Mouse (Mus musculus) cerebellum, postnatal 25 days (tissue): ENCODE measurements around the gene Smc5.

Experiments
- DNase-seq, 2 experiments: peaks; one replicate each; pipeline ENCODE4 v3.0.0; 2021; ENCODE audit warnings: mixed read lengths in 2 of 2

Gene Smc5

DNA sequence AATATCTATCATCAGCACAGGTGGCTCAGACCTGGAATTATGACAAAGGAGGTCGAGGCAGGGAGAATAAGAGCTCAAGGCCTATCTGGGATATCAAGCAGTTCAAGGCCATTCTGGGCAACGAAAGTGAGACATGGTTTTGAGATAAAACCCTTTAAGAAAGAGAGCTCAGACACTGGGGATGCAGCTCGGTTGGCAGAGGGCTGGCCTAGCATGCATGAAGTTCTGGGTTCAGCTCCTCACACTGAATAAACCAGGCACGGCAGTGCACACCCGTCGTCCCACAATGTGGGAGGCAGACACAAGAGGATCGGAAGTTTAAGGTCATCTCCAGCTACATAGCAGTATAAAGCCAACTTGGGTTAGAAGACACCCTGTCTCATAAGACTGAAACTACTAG lies 84.7 kb downstream of the Smc5 start:
- DNase-seq = no peak

DNA sequence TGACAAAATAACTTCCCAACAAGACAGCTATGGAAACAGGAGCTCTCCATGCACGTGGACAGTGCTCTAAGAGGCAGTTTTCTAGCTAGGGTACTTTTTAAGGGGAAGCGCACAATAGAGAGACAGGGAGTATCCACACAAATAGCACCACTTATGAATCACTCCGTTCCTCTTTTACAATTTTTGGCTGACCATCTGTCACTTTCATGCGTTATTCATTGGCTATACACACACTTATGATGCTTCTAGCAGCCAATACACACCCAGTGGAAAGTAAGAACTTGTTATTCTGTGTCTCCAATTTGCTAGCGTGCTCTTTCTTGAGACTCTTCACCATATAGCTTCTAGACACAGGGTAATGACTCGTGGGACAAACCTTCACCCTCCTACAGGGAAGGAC lies 86.0 kb downstream of the Smc5 start:
- DNase-seq = no peak

DNA sequence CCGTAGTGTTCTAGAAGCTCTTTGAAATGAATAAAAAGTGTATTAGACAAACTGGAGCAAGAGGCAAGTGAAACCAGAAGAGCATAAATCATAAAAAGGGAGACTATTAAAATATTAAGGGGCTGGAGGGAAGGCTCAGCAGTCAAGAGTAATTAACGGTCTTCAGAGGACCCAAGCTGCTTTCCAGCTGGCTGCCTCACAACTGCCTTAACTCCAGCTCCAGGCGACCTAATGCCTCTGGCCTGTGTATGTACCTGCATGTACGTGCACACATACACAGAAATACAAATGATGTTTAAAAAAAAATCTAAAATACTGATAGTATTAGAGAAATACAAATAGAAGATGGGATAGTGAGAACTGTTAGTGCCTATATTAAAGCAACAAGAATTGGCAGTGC lies 89.6 kb downstream of the Smc5 start:
- no peak for DNase-seq

DNA sequence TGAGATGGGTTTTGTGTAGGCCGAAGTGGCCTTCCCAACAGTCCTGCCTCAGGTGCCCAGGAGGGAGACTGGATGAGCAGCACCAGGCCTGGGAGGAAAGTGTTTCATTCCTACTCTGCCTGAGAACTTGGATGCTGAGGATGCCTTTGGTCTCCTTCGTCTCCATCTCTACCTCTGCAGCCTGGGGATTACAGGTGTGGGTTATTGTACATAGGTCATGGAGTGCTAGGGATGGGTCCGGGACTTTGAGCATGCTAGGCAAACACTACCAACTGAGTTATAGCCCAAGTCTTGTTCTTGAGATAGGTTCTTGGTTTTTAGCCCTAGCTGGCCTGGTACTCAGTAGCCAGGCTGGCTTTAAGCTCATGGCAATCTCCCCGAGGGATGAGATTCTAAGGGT lies 90.2 kb downstream of the Smc5 start:
- no peak for DNase-seq

DNA sequence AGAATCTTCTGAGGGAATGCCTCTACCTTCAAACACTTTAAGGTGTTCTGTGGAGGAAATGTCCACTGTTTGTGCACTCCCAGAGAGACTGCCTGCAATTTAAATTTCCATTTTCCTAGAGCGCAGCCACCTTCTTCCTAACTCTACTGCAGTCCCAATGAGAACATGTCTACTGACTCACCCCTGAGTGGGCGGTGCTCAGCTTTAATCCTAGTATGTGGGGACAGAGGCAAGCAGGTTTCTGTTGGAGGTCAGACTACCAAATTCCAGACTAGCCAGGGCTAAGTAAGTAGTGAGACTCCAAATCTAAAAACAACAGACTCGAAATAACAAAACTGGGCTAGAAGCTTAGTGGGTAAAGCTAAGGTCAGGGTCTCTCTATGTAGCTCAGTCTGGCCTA lies 95.2 kb downstream of the Smc5 start:
- no peak for DNase-seq

DNA sequence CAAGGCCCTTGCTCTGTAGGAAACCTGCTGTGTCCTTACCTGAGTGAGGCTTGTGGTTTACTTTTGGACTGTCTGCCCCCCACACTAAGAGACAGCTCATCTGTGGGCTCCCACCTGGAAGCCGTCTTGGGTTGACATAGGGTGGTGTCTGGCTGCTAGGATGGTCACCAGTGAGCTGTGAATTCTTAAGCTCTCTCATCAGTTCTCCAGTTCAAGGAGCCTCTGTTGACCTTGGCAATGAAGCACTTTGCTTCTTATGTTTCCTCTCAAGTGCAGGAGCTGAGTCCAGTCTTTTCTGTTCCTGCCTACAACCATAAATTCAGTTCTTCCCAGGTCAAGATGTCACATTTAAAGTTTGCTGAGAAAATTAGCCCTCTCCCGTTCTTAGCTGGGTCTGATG lies 98.2 kb downstream of the Smc5 start:
- no peak for DNase-seq

DNA sequence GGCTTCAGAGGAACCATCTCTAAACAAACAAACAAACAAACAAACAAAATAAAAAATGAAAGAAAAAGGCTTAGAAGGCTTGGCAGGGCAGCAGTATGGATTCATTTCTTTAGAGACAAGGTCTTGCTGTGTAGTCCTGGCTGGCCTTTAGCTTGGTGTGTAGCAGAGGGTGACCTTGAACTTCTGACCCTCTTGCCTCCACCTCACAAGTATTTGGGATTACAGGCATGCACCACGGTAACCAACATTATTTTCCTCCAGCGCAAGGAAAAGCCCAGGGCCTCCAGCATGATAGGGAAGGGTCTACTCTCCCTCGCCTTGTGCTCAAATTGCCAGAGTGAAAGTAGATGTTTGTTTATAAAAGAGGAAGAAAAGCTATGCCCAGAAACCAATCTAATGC lies 98.6 kb downstream of the Smc5 start:
- DNase-seq = no peak

DNA sequence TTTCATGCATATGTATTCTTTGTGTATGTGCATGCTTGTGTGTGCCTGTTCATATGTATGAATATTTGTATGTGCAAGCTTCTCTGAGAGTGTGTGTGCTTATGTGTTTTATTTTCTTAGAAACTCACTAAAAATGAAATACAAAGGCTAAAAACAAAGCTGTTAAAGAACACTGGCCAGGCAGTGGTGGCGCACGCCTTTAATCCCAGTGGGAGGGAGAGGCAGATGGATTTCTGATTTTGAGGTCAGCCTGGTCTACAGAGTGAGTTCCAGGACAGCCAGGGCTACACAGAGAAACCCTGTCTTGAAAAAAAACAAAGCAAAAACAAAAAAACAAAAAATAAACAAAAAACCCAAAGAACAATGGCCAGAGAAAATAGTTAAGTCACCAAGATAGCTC lies 102.6 kb downstream of the Smc5 start:
- peak in 1 of 2 experiments; percentile 31 for DNase-seq

DNA sequence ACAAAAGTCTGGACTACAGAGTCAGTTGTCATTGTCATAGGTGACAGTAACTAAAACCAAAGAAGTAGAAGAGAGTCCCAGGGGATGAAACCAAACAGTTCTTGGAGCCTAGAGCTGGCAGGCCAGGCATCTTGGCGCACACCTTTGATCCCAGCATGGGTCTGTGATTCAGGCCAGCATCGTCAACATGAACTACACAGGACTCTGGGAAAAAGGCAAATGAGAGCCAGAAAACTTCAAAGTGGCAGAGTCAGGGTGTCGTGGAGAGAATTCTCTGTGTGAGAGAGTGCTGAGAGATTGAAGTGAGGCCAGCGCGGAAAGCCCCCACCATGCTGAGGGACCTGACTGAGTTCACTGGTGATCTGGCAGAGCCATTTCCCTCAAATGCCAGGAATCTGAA lies 103.2 kb downstream of the Smc5 start:
- peak; percentile 85 to 86 for DNase-seq

DNA sequence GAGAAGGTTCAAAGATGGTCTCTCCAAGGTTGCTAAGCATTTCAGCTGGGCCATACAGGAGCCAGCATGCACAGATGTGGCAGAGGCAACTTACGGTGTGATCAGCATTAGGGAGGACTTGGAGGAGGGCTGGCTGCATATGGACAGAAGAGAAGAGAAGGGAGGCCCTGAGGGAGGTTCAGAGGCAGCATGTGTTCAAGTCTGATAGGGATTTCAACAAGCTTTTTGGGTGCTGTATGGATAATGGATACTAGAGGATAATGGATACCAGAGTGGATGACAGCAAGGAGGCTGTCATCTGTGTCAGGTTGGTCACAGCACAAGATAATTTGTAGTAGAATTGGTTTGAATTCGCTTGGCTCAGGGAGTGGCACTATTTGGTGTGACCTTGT lies 104.0 kb downstream of the Smc5 start:
- no peak for DNase-seq

DNA sequence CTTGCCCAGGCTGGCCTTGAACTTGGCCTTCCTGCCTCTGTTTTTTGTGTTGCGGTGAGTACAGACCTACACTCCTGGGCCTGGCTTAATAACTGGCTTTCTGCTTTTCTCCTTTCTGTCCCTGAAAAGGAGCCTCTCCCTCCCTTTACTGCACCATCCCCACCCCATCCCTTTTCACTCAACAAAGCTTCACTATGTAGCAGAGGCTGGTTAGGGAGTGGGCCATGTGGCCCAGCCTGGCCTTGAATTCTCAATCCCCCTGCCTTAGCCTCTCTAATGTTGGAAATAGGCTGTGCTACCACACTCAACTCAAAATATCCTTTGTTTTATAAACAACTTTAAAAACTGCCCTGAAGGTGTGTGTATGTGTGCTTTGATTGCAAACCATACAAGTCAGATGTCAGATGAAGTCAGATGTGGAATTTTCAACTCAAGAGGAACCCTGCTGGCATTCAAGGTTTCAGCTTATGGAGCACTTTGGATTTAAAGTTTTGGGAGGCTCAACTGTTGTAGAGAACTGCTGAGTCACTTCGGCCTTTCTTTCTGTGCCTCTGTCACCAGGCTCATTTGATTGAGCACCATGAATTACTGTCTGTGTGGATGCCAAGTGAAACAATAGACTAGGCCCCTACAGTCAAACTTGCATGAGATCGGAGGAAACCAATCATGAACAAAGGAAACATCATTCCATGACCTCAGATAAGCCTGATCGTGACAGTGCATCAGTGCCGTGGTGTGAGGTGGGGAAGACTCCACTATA lies 104.6 kb downstream of the Smc5 start:
- DNase-seq = no peak

DNA sequence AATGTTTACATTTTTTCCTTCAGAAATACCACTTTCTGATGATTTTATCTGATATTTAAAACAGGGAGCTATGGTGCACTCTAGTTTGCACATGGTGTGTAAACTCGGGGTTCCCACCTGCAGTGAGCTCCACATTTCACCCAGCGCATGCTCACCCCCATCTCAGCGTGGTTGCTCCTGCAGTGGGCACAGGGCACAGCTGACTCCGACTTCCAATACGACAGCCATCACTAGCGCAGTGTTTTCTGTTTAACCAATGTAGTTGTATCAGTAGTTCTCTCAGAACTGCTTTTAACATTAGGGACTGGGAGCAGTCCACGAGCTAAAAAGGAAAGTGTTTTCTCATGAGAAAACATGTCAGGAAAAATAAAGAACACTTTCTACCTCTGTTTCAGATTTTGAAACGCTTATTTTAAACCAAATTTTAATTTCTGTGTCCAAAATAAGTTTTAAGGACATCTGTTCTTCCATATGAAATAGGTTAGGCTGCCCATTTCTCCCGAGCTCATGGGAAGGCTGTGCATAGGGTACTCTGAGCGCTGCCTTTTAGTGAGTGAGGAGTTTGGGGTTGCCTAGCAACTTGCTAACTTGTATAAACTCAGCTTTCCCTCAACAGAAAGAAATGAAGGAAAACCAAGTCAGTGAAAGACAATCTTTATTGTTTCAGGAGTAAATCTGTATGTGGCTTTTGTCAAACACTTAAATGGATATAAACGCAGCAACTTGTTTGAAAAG lies 107.0 kb downstream of the Smc5 start:
- peak in 1 of 2 experiments; percentile 27 for DNase-seq

DNA sequence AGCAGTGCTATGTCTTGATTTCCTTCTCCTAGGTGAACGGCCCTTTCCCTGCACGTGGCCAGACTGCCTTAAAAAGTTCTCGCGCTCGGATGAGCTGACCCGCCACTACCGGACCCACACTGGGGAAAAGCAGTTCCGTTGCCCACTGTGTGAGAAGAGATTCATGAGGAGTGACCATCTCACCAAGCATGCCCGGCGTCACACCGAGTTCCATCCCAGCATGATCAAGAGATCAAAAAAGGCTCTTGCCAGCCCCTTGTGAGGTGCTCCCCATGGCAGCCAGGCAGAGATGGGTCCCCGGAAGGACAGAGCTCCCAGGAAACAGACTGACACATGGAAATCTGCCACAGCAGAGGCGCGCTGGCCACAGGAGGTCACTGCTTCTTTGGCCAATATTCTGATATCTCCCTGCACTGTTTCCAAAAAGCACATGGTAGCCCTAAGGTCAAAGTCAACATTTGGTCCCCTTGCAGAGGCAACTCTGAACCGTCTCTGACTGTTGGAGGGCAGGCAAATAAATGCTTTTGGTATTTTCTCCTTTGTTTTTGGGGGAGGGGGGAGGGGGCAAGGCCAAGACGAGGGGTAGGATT lies 109.0 kb downstream of the Smc5 start:
- DNase-seq = peak; percentile 36 to 46

DNA sequence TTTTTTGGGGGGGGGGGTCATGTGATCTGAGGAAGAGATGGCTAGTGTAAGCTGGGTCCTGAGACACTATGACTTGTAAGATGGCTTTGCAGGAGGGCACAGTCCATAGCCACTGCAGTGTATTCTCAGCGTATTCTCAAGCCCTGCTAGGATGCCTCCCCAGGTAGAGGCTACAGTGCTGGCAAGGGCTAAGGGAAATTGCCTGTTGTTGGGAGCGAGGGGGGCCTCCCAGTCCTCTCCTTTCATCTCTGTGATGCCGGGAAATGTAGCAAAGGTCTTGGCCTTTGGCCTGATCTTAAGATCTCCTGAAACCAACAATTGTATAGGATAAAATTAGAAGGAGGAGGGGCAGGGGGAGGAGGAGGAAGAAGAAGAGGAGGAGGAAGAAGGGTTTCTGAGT lies 110.3 kb downstream of the Smc5 start:
- DNase-seq = peak in 1 of 2 experiments; percentile 28

DNA sequence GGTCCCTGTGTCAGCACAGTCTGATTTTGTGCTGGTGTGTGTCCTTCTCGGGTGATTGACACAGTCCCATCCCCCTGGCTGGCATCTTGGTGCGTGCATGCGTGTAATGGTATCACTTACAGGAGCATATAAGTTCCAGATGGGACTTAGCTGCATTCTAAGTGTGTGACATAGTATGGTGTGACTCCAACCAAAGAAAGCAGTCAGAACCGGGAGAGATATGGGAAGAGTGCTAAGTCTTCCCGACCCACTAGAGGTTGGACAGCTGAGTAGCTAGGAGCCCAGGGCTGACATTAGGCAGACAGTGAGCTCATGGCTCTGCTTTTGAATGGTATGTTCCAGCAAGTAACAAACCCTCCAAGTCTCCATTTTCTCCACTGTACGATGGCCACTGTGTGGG lies 110.8 kb downstream of the Smc5 start:
- no peak for DNase-seq

DNA sequence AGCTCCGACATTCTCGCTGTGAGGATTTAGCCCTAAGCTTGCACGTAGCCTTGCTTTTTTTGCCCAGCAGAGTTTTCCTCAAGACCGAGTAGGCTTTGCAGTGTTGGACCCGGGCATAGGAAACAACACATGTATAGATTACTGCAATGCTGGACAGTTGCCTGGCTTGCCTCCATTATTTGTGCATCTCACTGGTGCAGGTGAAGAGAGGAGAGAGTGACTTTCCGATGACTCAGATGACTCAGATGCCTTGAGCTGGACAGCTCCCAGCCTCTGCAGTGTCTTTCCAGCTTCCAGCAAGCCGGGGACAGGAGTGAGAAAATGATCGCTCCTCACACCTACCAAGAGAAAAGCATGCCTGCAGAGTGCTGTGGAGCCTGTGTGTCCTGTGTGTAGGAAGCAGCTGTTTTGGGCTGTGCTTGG lies 111.3 kb downstream of the Smc5 start:
- peak; percentile 70 to 77 for DNase-seq

DNA sequence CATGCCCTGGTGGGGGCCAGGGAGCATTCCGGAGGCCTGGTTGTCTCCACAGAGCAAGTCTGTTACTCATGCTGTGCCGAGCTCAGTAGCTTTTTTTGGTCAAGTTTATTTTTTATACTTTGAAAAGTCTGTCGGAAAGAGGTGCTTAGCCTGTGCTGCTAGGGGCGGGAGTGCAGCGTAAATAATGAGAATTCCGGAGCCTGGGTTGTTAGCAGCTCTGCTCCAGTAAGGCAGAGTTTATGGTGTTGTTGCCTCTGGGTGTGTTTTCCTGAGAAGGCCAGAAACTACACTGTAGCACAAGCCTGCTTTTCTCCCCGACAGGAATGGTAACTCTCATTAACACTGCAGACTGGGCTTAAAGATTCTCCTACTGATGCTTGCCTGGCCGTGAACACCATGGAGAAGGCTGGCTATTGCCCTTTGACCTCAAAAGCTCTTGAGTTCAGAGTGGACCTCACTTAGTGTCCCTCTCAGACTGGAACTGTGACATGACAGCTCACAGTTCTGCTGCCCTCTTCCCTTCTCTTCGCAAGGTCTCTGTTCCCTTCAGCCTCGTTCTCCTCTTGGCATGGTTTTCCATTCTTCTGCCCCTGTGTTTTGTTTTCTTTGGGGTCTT lies 113.8 kb downstream of the Smc5 start:
- DNase-seq = peak; percentile 23 to 37
